Mouse (Mus musculus) kidney, adult 9 months (tissue): ENCODE measurements at regions not wholly inside any gene's neighbourhood (a gene's known extent, or its start where the extent isn't known, plus 50 kb on each side); places are given as distances from the start of the nearest gene placed in this dataset.

Experiments used
- DNase-seq: peaks from one replicate; pipeline ENCODE4 v3.0.0; 2022

DNA sequence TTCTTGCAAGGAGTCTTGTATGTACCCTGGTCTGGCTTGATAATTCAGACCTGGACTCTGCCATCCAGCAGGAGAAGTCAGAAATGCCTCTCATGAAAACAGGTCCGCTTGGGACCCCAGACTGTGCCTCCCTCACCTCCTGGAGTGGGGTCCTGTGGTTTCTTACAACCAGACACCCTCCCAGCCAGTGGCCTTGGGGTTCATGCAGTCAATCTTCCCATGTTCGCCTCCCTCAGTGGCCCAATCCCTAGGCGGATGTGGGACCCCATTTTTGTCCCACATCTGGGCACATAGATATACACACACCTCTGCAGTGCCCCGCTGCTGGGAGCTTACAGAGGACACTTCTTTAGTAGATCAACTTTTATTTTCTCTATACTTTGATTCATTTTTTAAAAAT is 217.7 kb downstream of the Lrfn2 start:
- no peak for DNase-seq

DNA sequence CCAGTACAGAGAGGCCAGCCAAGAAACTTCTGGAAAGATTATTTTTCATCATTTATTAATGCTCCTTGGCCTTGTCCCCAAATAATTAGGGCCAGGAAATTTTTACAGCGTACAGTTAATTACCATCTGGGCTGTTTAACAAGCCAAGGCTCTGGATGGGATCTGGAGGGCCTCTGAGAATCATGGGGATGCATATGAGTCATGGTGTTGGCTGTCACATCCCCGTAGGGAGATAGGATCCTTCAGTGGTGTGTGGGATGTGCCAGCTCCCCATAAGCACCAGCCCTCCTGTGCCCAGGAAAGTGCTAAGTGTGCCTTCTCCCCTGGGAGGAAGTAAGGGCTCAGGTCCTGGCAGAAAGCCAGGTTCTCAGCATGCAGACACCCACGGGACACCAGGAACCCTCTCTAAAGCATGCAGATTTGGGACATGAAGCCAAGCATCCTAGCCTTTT is 218.8 kb downstream of the Lrfn2 start:
- peak; percentile 36 for DNase-seq

GRCm38 (mm10) chr17:49153994-49154393 is 221.8 kb downstream of the Lrfn2 start:
- DNase-seq, result no peak

DNA sequence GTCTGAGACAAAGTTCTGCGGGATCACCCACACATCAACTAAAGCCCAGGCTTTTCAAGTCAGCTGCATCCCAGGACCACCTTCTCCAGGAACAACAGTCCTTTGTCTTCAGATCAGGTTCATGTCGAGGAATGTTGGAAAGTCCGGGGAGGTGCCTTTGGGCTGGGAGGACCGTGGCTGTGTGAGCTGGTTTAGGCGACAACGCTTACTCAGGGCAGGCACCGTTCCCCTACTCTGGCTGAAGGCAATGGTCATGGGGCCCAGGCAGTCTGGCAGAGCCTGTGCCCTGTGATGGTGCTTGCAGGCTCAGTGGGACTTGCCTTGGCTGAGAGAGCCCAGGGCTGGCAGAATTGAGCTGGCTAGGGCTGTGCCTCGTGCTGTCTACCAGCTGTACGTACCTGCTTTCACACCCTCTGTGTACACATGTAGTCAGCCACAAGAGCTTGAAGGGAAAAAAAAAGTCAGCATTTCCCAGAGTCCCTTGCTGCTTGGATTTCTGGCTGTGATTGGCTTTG is 222.9 kb downstream of the Lrfn2 start:
- no peak for DNase-seq

DNA sequence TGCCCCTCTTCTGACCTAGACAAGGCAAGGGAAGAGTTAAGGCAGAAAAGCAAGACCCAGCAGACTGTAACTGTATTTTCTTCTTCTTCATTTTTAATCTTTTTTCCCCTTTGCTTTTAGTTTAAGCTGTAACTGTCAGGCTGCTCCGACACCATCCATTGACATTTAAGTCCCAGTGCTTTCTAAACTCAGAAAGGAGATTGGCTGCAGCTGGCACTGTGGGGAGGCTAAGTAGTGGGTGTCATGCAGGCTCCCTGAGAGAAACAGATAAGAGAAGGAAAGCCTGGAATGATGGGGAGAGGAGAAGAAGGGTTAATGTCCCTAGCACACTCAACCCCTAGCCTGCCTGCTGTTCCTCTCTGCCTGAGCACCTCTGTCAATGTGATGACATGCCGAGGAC is 225.4 kb downstream of the Lrfn2 start:
- DNase-seq, result no peak

GRCm38 (mm10) chr17:49171252-49172047 is 239.3 kb downstream of the Lrfn2 start:
- no peak for DNase-seq

DNA sequence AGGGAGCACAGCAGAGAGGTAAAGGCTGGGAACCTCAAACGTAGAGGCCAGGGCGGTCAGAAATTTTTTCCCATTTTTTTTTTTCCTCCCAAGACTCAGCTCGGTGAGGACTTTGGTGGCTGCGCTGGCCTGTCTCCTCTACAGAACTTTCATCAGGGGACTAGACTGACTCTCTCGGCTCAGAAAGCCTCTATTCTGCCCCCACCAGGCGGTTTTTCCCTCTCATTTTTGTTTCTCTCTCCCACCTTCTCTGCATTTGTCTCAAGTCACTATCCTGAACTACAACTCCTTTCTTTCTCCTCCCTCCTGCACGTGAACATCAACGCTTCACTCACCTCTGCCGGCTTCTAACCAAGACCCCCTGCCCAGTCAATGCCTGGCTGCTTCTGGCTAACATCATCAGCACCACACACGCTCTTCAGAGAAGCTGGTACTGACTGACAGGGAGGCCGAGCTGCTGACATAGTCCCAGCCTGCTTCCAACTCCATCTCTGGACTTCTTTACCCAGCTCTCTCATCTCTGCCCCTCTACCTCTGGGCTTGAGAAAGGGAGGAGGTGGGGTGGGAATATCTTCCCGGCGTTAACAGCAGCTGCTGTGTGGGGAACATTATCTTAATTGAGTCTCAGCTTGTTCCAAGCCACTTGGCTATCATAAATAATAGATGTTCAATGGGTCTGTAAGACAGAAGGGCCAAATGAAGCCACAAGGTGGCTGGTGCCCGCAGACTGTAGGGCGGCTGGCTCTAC is 240.0 kb downstream of the Lrfn2 start:
- no peak for DNase-seq

- no peak for DNase-seq
These were observed 240.6 kb downstream of the Lrfn2 start for GRCm38 (mm10) chr17:49172800-49173150.

GRCm38 (mm10) chr17:49177966-49178731 is 246.0 kb downstream of the Lrfn2 start:
- DNase-seq, result no peak

DNA sequence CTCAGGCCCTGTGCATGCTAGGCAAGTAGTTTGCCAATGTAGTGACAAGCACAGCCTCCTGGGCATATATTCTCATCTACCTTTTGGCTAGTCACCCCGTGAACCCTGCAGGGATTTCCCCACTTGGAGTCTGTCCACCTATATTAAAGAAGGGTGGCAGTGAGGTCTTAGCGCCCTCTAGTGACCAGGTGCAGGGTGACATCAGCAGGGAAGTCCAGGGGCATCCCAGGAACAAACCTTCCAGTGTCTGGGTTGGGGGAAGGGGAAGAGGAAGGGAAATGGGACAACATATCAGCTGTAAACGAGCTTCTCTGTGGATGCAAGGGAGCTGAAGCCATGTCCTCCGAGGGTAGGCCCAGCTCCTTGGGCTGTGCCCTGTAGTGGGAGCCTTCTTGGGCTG is 245.7 kb upstream of the Mocs1 start:
- peak; percentile 60 for DNase-seq

GRCm38 (mm10) chr17:49183917-49184316 is 244.2 kb upstream of the Mocs1 start:
- DNase-seq, result no peak

GRCm38 (mm10) chr17:49185052-49185612 is 243.0 kb upstream of the Mocs1 start:
- DNase-seq, result no peak

DNA sequence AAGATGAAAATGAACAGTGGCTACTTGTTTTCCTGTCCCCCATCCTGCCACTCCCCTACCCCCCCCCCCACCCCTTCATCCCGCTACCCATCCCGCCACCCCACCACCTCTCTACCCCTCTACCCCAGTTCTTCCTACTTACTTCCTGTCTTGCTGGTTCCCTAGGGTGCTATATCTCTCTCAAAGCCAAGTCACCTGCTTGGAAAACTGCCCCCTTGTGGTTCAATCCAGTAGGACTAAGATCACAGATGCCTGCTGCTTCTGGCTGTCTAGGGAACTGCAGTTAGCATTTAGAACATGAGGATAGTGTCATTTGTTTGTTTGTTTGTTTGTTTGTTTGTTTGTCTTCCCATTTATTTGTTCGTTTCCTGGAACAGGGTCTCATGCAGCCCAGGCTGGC is 238.4 kb upstream of the Mocs1 start:
- peak; percentile 48 for DNase-seq

- DNase-seq, result no peak
These were observed 237.8 kb upstream of the Mocs1 start for GRCm38 (mm10) chr17:49190337-49190736.

DNA sequence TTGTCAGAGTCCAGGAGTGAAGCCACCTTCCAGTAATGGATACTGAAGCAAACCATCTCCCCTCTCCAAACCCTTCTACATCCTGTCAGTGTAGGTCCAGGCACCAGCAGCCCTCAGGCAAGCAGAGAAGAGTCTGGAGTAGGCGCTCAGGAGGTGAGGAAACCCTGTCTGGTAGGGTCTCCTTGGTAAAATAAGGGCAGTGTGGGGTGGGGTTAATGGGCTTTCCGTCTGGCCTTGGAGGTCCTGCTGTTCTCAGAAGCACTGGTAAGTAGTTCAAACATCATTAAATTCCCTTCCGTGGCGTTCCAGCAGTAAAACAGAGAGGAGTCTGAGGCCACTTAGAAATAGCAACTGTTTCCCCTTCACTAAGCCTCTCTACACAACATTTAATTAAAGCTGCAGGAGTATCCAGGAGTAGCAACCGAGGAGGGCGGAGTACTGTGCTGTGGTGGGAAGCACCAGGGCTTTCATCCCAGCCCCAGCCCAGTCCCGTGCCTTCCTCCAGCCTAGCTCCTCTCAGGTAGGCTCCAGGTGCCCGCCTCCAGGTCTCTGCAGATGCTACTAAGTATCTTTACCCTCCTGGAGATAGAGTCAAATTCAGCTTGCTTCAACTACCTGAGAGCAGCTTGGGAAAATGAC is 232.0 kb upstream of the Mocs1 start:
- no peak for DNase-seq

GRCm38 (mm10) chr17:49201495-49201894 is 226.7 kb upstream of the Mocs1 start:
- DNase-seq, result no peak

GRCm38 (mm10) chr17:49205095-49205494 is 223.1 kb upstream of the Mocs1 start:
- DNase-seq, result peak; percentile 77

DNA sequence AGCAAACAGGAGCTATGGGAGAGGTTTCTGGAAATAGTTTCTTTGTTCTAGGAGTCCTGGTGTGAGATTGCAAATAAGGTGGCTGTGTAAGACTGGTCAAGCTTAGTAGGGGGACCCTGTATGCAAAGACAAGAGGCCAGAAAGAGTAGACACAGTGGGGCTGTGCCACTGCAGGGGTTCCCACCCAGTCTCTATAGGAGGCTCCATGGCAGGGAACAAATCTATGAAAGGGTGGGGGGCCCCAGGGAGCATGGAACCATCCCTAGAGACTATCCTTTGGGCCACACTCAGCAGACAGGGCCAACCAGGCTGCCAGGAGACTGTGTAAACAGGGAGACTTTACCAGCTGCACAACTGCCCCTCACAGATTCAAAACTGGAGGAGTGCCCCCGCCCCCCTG is 222.6 kb upstream of the Mocs1 start:
- DNase-seq, result no peak

- no peak for DNase-seq
These were observed 221.5 kb upstream of the Mocs1 start for GRCm38 (mm10) chr17:49206708-49207107.

GRCm38 (mm10) chr17:49208315-49208820 is 219.8 kb upstream of the Mocs1 start:
- no peak for DNase-seq

DNA sequence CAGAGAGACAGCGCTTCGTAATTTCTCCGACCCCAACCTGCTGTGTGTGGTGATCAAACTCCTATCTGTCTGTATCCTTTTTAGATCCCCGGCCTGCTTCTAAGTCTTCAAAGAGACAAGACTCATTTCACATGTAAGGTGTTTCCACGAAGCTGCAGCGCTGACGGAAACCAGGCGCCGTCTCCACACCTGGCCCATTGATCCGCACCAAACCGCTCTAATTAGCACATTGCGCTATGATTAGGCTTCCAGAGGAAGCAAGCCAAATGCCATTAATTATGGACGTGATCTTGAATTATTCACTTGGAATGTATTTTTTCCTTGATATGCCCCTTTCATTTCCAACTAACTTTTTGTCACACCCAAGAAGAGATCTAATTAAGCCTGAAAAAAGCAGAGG is 215.2 kb upstream of the Mocs1 start:
- no peak for DNase-seq

DNA sequence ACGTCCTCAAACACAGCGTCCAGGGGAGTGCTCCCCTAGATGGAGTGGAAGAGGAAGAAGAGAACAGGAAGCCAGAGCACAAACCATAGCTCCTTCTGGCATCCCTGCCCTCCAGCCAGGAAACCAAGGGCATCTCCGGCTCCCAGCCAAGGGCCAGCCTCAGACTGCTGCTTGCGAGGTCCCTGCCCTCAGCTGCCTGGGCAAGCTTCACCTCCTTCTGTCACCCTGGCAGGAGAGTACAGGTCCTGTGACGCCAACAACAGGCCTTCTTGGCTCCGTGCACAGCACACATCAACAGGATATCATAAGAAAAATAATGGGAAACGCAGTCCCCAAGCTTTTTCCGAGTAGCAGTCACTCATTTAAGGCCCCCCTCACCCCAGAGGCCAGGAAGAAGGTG is 212.9 kb upstream of the Mocs1 start:
- DNase-seq, result no peak
